Mouse (Mus musculus): ENCODE measurements around the gene Tldc2. TPM values are rescaled to one million over a fixed set of nuclear protein-coding genes. Genes with fewer than 3 reads are reported as not detected.

Tldc2 gene
- total and polyA plus RNA-seq, 3 experiments = not detected

GRCm38 (mm10) chr2:157069755-157070315 lies 17.0 kb upstream of the Tldc2 start:
- Histone ChIP-seq H3K4me1 (ENCODE audit: control insufficient read depth in 1 of 2, insufficient read depth in 2 of 2) (peaks cover 29 to 67% of the 10 kb centered on the region in 2 experiments), H3K9me3 (replicated peaks; ENCODE audit: low read length) (no peaks in the 10 kb centered on the region), H3K9ac (ENCODE audit: insufficient read depth, low read depth) (no peak overlapping the region), H3K4me2 (ENCODE audit: insufficient read depth, low read depth, poor library complexity, severe bottlenecking) (no peak overlapping the region; the same call in 1 of the 2 replicates), H3K4me3 (replicated peaks in 1 of 3; ENCODE audit: low read depth in 2 of 3, low read length in 2 of 3, poor library complexity in 1 of 3) (no peak overlapping the region), H3K27ac (ENCODE audit: insufficient read depth, low read depth) (no peak overlapping the region), H3K27me3 (replicated peaks) (no peaks in the 10 kb centered on the region), H3K36me3 (replicated peaks in 1 of 2; ENCODE audit: control insufficient read depth in 1 of 2, insufficient read depth in 1 of 2, low read length in 1 of 2) (no peaks in the 10 kb centered on the region), H3K79me2 (replicated peaks; ENCODE audit: control insufficient read depth, extremely low read depth, insufficient read depth, poor library complexity, severe bottlenecking) (no peaks in the 10 kb centered on the region)
- dilution Hi-C loops (cut with MboI; ENCODE audit: extremely low pct_ligation_motif_present, extremely low pct_unique_long_range_greater_than_20kb, low sequenced_read_pairs) = no loop called here
- in situ Hi-C loops (cut with MboI; ENCODE audit: low pct_ligation_motif_present, low pct_unique_long_range_greater_than_20kb, low sequenced_read_pairs) = no loop called here
- TF ChIP-seq TBP (conservative IDR thresholded peaks at IDR 0.05; ENCODE audit: low read depth, low read length) (no peak), POLR2AphosphoS2 (IDR thresholded peaks at IDR 0.05; ENCODE audit: low read depth, low read length) (no peak), SIN3A (IDR thresholded peaks at IDR 0.05; ENCODE audit: low read length) (no peak), TCF12 (IDR thresholded peaks at IDR 0.05; ENCODE audit: low read depth, low read length) (no peak), CHD2 (IDR thresholded peaks at IDR 0.05; ENCODE audit: low read length) (no peak), NRF1 (IDR thresholded peaks at IDR 0.05; ENCODE audit: low read depth, low read length) (no peak), PAX5 (IDR thresholded peaks at IDR 0.05; ENCODE audit: low read length) (no peak), ZKSCAN1 (IDR thresholded peaks at IDR 0.05; ENCODE audit: borderline replicate concordance, low read depth, low read length) (no peak), ELF1 (IDR thresholded peaks at IDR 0.05; ENCODE audit: low read depth, low read length) (no peak), CTCF (conservative IDR thresholded peaks at IDR 0.05 in 1 of 2, IDR thresholded peaks at IDR 0.05 in 1 of 2; ENCODE audit: low read depth in 2 of 2, low read length in 2 of 2) (no peak), EP300 (IDR thresholded peaks at IDR 0.05; ENCODE audit: low read length) (no peak), MAX (IDR thresholded peaks at IDR 0.05; ENCODE audit: low read length) (no peak), MAFK (IDR thresholded peaks at IDR 0.05; ENCODE audit: insufficient replicate concordance, low read length) (no peak), GABPA (IDR thresholded peaks at IDR 0.05; ENCODE audit: insufficient replicate concordance, low read depth, low read length) (no peak), HCFC1 (IDR thresholded peaks at IDR 0.05; ENCODE audit: low read depth, low read length) (no peak), USF1 (IDR thresholded peaks at IDR 0.05; ENCODE audit: low read depth, low read length) (no peak), SMC3 (IDR thresholded peaks at IDR 0.05; ENCODE audit: low read depth, low read length) (no peak)
- DNase-seq (ENCODE audit: extremely low read depth) = peak; percentile 28

DNA sequence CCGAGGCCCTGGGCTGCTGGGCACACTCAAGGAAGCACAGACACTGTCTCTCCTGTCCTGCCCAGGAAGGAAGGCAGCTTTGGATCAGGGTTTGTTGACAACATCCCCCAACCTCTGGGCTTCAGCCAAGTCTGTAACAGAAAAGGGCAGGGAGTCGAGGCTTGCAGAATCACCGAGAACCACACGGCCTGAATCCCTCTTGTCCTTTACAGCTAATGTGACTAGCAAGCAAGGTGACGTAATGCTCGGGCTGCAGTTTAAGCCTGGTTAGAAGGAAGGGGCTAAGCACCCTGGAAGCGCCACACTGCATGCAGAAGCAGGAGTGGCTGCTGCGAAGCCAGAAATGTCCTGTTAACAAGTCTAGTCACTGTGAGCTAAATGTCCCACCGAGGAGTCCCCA lies 16.5 kb upstream of the Tldc2 start:
- Histone ChIP-seq H3K27ac (ENCODE audit: insufficient read depth, low read depth) (no peak overlapping the region), H3K27me3 (replicated peaks) (no peaks in the 10 kb centered on the region), H3K9ac (ENCODE audit: insufficient read depth, low read depth) (no peak overlapping the region), H3K4me3 (replicated peaks in 1 of 3; ENCODE audit: low read depth in 2 of 3, low read length in 2 of 3, poor library complexity in 1 of 3) (no peak overlapping the region), H3K79me2 (replicated peaks; ENCODE audit: control insufficient read depth, extremely low read depth, insufficient read depth, poor library complexity, severe bottlenecking) (no peaks in the 10 kb centered on the region), H3K4me1 (ENCODE audit: control insufficient read depth in 1 of 2, insufficient read depth in 2 of 2) (peaks cover 29 to 63% of the 10 kb centered on the region in 2 experiments), H3K9me3 (replicated peaks; ENCODE audit: low read length) (no peaks in the 10 kb centered on the region), H3K4me2 (ENCODE audit: insufficient read depth, low read depth, poor library complexity, severe bottlenecking) (no peak overlapping the region), H3K36me3 (replicated peaks in 1 of 2; ENCODE audit: control insufficient read depth in 1 of 2, insufficient read depth in 1 of 2, low read length in 1 of 2) (no peaks in the 10 kb centered on the region)
- dilution Hi-C loops (cut with MboI; ENCODE audit: extremely low pct_ligation_motif_present, extremely low pct_unique_long_range_greater_than_20kb, low sequenced_read_pairs) (no loop called here), in situ Hi-C loops (cut with MboI; ENCODE audit: low pct_ligation_motif_present, low pct_unique_long_range_greater_than_20kb, low sequenced_read_pairs) (no loop called here)
- no peak for DNase-seq (ENCODE audit: extremely low read depth)
- TF ChIP-seq NELFE (IDR thresholded peaks at IDR 0.05; ENCODE audit: low read depth, low read length) (no peak), ZNF384 (IDR thresholded peaks at IDR 0.05; ENCODE audit: low read depth, low read length) (no peak), RCOR1 (conservative IDR thresholded peaks at IDR 0.05; ENCODE audit: low read depth, low read length) (no peak), RAD21 (IDR thresholded peaks at IDR 0.05; ENCODE audit: low read depth, low read length) (no peak)

Data from CH12.LX (cell line).